Mouse (Mus musculus): ENCODE results near the gene Fn3krp. TPM values are rescaled to one million over a fixed set of nuclear protein-coding genes. Genes with fewer than 3 reads are reported as not detected.

The Fn3krp gene
- total RNA-seq, 2 experiments from 2014 or later: 5.2 to 6.5 TPM

DNA sequence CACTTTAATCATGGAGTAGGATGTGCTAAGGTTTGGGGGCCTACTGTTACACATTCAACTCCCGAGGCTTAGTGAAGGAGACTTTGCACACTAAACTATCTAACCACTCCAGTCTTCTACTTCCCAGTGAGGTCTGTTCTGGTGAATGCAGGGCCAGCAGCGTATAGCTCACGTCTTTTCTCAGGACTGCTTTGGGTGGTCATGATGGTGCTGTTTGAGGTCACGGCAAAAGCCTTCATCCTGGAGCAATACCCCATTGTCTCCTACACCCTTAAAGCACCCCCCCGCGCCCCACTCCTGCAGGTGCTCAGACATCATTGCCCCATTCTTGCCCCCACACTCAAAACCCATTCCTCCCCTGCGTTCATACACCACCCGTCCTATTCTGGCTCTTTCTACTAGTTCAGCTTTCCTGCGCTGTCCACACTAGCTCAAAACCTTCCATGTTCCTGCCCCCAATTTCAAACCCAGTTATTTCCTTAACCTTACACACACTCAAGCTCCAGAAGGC is 30.1 kb downstream of the Fn3krp start:
- DNase-seq: no peak

DNA sequence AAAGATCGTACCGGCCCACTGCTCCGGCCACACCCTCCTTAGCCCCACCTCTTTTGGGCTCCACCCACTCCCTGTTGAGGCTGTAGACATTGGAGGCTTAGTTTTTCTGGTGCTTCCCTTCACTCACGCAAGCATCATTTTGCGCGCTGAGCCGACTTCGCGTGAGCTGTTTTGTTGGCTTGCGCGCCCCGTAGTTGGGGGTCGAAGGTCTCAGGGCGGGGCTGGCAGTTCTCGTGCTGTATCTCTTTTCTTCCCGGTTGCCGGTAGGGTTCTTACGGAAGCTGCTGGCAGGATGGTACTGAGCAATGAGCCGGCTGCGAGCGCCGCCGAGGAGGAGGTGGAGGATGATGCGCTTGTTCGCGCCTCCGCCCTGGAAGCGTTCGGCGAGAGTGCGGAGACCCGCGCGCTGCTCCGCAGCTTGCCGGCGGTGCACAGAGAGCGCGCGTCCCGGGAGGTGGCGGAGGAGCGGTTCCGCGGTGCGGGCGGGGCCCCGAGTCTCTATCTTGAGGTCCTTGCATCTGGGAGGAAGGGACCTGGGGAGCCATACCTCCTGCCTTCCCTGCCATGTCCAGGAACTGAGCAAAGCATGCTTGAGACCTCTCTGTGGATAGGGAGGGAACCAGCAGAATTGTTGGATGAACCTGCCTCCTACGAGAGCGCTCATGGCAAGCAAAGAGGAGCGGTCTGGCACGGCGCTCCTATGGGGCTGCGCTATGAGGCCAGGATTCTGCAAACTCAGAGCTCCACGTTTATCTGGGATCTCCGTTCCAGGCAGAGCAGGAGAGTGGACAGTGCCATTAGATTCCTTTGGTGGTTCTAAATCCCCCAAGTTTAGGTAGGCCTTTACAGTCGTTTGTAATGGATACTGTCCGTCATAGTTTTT is 30.8 kb downstream of the Fn3krp start, which contains the start of gene Tbcd:
Gene Tbcd, plus strand, starts transcription at position 197 of the 883 bp plus-strand sequence.
- peak; percentile 96 for DNase-seq

DNA sequence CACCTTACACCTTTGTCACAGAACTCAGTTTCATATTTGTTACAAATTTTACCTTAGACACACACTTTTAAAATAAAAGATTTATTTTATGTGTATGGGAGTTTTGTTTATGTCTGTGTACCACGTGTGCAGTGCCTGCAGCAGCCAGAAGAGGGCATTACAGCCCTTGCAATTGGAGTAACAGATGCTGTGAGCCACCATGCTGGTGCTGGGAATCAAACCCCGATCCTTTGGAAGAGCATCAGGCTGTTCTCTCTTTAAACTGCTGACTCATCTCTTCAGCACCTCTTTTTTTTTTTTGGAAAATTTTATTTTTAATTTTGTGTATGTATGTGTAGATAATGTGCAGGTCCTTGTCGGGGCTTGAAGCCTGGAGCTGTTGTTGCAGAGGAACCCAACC is 36.7 kb downstream of the Fn3krp start:
- DNase-seq: no peak

DNA sequence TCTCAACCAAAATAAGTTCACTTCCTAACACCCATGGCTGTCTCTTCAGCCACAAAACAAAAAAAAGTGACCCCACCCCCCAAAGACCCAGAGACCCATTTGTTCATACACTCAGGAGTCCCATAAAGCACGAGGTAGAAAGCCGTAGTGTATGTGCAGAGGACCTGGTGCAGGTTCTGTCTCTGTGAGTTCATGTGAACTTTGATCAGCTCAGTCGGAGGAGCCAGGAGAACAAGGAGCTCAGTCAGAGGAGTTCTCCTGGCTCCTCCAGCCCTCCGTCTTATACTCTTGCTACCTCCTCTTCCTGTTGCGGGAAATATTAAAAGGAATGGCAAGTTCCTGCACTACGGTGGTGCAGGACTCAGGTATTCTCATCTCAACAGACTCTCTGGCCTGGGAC is 46.2 kb downstream of the Fn3krp start:
- DNase-seq: no peak

DNA sequence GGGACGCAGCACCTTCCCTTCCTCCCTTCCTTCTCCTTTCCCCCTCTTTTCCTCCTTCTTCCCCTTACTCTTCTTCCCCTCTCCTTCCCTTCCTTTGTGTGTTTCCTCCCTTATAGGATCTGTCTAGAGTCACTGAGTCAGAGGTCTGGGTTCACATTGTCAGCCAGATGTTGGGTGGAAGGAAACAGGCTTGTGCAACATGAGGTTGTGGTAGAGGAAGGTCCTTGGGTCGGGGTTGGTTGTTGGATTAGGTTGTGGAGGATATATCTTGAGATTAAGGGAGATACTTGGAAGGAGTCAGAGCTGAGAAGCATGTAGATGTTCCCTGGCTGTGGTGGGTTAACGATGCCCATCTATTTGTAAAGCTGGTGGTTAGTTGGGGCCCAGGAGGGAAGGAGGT is 53.6 kb downstream of the Fn3krp start:
- DNase-seq: no peak

DNA sequence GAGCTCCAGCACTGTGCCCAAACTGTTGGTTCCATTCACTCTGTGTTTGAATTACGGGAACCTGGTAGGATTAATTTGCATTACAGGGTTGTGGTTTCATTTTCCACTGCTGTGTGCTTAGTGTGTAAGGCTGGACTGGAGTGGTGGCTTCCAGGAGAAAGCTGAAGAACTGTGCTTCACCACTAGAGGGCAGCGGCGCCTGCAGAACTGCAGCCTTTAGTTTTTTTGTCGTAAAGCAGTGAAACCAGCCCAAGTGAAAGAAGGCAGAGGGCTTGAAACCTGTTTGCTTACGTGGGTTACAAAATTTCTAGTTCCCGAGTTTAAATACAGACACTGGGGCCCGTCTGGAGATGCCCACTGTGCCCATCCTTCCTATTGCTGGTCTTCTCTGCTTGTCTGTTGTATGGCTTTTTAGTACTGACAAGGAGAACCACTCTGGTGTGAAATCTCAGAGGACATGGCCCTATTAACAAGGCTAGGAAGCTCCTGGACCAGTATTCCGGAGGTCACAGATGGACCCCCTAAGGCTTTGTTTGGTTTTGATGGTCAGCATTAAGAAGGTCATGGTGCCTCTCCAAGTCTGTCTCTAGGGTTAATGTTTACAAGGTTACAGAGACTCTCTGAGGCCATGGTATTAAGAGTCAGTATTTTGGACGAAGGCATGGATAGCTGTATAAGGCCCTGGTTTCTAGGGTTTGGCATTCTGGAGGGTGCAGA is 54.7 kb downstream of the Fn3krp start:
- DNase-seq: peak; percentile 84

DNA sequence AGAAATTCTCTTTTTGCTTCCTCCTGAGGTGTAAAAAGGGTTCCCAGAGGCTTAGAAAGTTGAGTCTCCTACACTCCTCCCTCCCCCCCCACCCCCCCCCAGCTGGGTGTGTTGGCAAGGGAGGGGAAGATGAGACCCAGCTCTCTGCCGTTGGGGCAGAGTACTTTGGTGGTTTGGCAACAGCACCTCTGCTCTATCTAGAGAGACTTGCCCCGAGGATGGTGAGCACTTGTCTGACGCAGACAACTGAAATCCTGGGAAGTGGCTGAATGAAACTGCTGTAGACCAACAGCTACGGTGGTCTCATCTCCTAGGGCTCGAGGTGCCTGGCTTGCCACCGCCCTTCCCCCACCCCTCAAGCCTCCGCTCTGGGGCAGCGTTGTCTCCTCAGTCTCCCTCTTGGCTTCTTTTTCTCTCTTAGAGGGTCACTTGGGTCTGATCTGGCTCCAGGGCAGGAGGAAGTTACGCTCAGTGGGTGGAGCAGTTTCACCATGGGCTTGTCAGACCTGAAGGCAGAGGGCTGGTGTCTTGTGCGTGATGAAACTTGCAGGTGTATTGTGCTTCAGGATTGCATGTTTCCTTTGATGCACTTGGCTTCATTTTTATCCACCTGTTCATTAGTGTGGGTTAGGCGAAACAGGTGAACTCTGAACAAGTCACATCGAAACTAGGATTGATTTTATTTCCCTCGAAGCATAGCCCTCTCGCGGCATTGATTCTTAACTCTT is 58.4 kb downstream of the Fn3krp start:
- DNase-seq: no peak

Small RNA genes within 50 kb of the gene (microRNA-seq; reads per million reads assigned to microRNA genes)
- gene Mir7236: 0 to 0.20 reads per million in 2 experiments

Other genes starting within 250 kb of the Fn3krp start
- 10 to 100 TPM; 17.0 to 17.8 TPM for gene Hexdc, start 217.0 kb upstream of the Fn3krp start, total RNA-seq (2021)
- gene Ogfod3, start 216.7 kb upstream of the Fn3krp start, total RNA-seq (2021): 10 to 100 TPM; 18.7 to 22.2 TPM
- 10 to 100 TPM; 11.8 to 12.5 TPM for gene Cybc1, start 192.1 kb upstream of the Fn3krp start, total RNA-seq (2021)
- 10 to 100 TPM; 58.7 to 62.4 TPM for gene Narf, start 184.1 kb upstream of the Fn3krp start, total RNA-seq (2021)
- 10 to 100 TPM; 30.3 to 34.5 TPM for gene Foxk2, start 161.4 kb upstream of the Fn3krp start, total RNA-seq (2021)
- gene Wdr45b, start 67.0 kb upstream of the Fn3krp start, total RNA-seq (2021): 10 to 100 TPM; 55.8 to 56.4 TPM
- 1 to 10 TPM; 2.9 to 3.3 TPM for gene Rab40b, start 33.1 kb upstream of the Fn3krp start, total RNA-seq (2021)
- gene Fn3k, start 13.5 kb downstream of the Fn3krp start, total RNA-seq (2021): 10 to 100 TPM; 13.7 to 14.6 TPM
- gene Tbcd, start 30.5 kb downstream of the Fn3krp start, total RNA-seq (2021): 10 to 100 TPM; 24.7 to 25.2 TPM
- gene Zfp750, start 97.9 kb downstream of the Fn3krp start, total RNA-seq (2021): under 1 TPM in 1 of 2 experiments, not detected in 1; 0.07 TPM

All from heart, postnatal 4 days (tissue).